Mouse (Mus musculus) urinary bladder, postnatal 4 days (tissue): ENCODE measurements around the gene Pip5k1c.

Experiments
- DNase-seq, 2 experiments: peaks; one replicate each; pipeline ENCODE4 v3.0.0; 2021 to 2022; ENCODE audit warnings: low spot score in 2 of 2

Pip5k1c gene

DNA sequence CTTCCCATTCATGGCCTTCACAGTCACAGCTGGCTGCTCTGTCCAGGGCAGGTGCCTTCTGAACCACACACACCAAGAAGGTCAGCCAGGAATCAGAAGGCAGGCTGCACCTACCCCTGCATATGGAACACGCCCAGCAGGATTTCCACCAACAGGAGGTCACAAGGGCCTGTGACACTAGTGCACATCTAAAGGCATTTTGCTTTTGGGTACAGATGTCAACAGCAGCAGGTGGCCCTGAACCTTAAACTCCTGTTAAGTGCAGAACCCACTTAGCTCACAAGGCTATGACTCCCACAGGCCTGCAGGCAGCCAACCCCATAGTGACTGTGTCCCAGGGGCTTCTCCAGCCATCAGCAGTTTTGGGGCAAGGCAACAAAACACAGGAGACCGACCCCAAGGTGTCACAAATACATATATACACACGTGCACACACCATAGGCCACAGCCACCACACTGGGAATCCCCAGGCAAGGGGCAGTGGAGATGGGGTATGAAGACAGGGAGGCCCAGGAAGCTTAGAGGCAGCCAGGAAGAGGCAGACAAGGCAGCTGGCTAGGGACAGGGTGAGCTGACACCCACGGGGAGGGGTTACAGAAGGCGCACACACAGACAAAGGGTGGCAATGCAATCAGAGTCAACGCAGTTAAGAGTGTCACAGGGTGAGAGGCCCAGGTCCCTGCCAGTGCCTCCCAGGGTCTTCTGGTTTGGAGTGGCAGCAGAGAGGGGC lies 73.9 kb downstream of the Pip5k1c start:
- DNase-seq, result no peak

DNA sequence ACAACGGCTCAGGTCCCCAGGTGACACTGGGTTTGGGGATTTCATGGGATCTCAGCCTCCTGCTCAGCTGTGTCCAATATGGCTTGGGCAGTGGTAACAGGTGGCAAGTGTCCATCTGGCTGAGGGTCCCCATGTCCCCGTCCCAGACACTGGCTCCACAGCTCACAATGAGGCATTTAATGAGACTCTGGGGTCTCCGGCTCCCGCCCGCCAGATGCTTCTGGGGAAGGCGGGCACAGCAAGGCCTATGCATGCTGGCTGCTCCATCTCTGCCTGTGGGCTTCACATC lies 74.4 kb downstream of the Pip5k1c start:
- no peak for DNase-seq
